Mouse (Mus musculus): ENCODE measurements at regions not wholly inside any gene's neighbourhood (a gene's known extent, or its start where the extent isn't known, plus 50 kb on each side); places are given as distances from the start of the nearest gene placed in this dataset.

DNA sequence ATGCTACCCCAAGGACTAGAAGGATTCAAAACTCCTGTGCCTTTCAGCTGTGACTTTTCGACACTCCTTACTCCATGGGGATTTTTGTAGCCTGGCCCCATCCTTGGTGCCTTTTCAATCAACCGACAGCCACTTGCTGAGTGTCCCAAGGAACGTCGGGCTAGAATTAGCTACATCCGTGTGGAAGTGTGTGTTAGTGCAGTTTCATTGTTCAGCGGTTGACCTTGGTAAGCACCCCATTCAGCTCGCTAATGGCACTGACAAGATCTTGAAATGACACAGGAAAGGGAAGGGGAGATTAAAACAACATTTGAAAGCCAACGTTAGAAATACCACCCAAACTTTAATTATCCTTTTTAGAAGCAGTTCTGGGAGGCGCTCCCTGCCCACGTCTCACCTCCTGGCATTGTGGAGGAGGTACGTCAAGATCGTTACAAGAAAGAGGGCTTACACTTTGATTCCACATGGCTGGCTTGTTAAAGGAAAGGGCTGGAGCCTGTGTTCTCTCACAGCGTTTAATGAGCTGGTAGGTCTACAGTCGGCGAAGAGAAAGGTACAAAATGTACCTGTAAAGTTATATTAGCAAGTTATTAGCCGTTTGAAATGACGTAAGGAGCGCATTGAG, 536.4 kb downstream of the Fam19a2 start:
- peaks cover 15% of the 10 kb centered on the region for H3K4me1 ChIP-seq
- H3K27ac ChIP-seq: no peak overlapping the region
- H3K4me3 ChIP-seq: no peak overlapping the region
- H3K27me3 ChIP-seq (ENCODE audit: poor library complexity, severe bottlenecking): peaks cover 22% of the 10 kb centered on the region
- H3K36me3 ChIP-seq (replicated peaks): no peaks in the 10 kb centered on the region
- 51% methylated on average over 18 of the region's 18 CpGs for WGBS
- DNase-seq (ENCODE audit: extremely low spot score, low spot score): peak; percentile 18
- H3K9me3 ChIP-seq: no peaks in the 10 kb centered on the region

GRCm38 (mm10) chr10:123800692-123801528, 537.1 kb downstream of the Fam19a2 start:
- no peak overlapping the region for H3K4me3 ChIP-seq
- H3K36me3 ChIP-seq (replicated peaks): no peaks in the 10 kb centered on the region
- peaks cover 15% of the 10 kb centered on the region for H3K4me1 ChIP-seq
- H3K27me3 ChIP-seq (ENCODE audit: poor library complexity, severe bottlenecking): peaks cover 22% of the 10 kb centered on the region
- no peaks in the 10 kb centered on the region for H3K9me3 ChIP-seq
- no peak overlapping the region for H3K27ac ChIP-seq
- WGBS: 85% methylated on average over 17 of the region's 17 CpGs
- DNase-seq (ENCODE audit: extremely low spot score, low spot score): no peak

- WGBS: 88% methylated on average over 9 of the region's 9 CpGs
- H3K36me3 ChIP-seq (replicated peaks): no peaks in the 10 kb centered on the region
- DNase-seq (ENCODE audit: extremely low spot score, low spot score): no peak
- H3K4me3 ChIP-seq: no peak overlapping the region
- H3K27me3 ChIP-seq (ENCODE audit: poor library complexity, severe bottlenecking): no peaks in the 10 kb centered on the region
- H3K4me1 ChIP-seq: peaks cover 18% of the 10 kb centered on the region
- peaks cover 2% of the 10 kb centered on the region; the same call in 1 of the 2 replicates for H3K9me3 ChIP-seq
- H3K27ac ChIP-seq: no peak overlapping the region
Measured at GRCm38 (mm10) chr10:123810882-123811281, 547.1 kb downstream of the Fam19a2 start.

- Histone ChIP-seq H3K4me1 (peaks cover 18% of the 10 kb centered on the region), H3K9me3 (peaks cover 2% of the 10 kb centered on the region; the same call in 1 of the 2 replicates), H3K27me3 (ENCODE audit: poor library complexity, severe bottlenecking) (no peaks in the 10 kb centered on the region), H3K36me3 (replicated peaks) (no peaks in the 10 kb centered on the region), H3K27ac (no peak overlapping the region), H3K4me3 (no peak overlapping the region)
- whole genome bisulfite sequencing: 56% methylated on average over 2 of the region's 2 CpGs
- no peak for DNase-seq (ENCODE audit: extremely low spot score, low spot score)
Measured at GRCm38 (mm10) chr10:123813142-123813541, 549.3 kb downstream of the Fam19a2 start.

DNA sequence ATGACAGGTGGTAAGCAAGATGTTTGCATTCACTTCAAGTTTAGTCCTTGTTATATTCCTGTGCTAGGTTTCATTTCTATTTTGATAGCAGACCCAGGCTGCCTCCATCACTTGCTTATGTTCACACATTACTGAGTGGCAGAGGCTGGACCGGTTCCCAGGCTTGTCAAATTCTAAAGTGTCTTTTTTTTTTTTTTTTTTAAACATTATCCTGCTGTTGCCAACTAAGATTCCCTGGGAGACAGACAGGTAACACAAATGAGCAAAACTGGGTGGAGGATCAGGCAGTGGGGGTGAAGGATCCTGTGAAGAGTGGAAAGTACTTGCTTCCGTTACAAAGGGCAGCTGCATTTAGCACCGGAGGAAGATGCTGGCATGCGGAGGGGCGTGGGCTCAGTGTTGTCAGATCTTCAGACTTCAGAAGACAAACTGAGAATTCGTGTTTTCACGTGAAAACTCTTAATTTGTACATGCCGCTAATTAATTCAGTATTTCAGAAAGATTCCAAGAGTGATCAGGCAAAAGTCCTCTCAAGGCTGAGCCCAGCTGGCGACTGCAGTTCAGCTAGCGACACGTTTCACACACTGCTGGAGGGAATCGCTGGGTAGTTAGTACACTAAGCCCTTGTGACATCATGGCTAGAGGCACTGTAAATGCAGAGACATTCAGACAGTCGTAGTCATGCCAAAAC, 576.4 kb downstream of the Fam19a2 start:
- no peak overlapping the region for H3K4me3 ChIP-seq
- H3K9me3 ChIP-seq: no peaks in the 10 kb centered on the region
- DNase-seq (ENCODE audit: extremely low spot score, low spot score): no peak
- H3K27me3 ChIP-seq (ENCODE audit: poor library complexity, severe bottlenecking): no peaks in the 10 kb centered on the region
- WGBS: 35% methylated on average over 13 of the region's 13 CpGs
- H3K27ac ChIP-seq: no peak overlapping the region
- peaks cover 12% of the 10 kb centered on the region for H3K4me1 ChIP-seq
- no peaks in the 10 kb centered on the region for H3K36me3 ChIP-seq (replicated peaks)

- Histone ChIP-seq H3K36me3 (replicated peaks) (no peaks in the 10 kb centered on the region), H3K4me3 (no peak overlapping the region), H3K4me1 (peaks cover 12% of the 10 kb centered on the region), H3K9me3 (no peaks in the 10 kb centered on the region), H3K27ac (no peak overlapping the region), H3K27me3 (ENCODE audit: poor library complexity, severe bottlenecking) (no peaks in the 10 kb centered on the region)
- WGBS: 89% methylated on average over 8 of the region's 8 CpGs
- DNase-seq (ENCODE audit: extremely low spot score, low spot score): no peak
Measured at GRCm38 (mm10) chr10:123842141-123842540, 578.3 kb downstream of the Fam19a2 start.

GRCm38 (mm10) chr10:123843604-123844003, 579.8 kb downstream of the Fam19a2 start:
- Histone ChIP-seq H3K36me3 (replicated peaks) (no peaks in the 10 kb centered on the region), H3K9me3 (no peaks in the 10 kb centered on the region), H3K4me3 (no peak overlapping the region), H3K27ac (no peak overlapping the region), H3K4me1 (peaks cover 12% of the 10 kb centered on the region), H3K27me3 (ENCODE audit: poor library complexity, severe bottlenecking) (no peaks in the 10 kb centered on the region)
- DNase-seq (ENCODE audit: extremely low spot score, low spot score): no peak
- WGBS: 90% methylated on average over 4 of the region's 4 CpGs

DNA sequence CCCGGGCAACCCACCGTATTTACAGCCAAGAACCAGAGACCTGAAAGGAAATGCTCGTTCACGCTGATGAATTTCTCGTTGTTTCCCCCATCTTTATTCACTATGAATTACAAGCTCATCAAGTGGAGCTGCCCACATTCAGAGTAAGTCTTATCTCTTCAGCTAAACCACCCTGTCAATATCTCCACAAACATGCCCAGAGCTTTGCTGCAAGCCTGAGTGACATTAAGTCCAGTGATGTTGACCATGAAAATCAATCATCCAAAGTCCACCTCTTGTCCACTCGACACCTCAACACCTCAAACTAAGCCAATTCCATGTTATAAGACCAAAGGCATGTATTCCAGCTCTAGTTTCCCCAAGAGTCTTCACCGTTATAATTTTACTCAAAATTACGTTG, 582.8 kb downstream of the Fam19a2 start:
- H3K36me3 ChIP-seq (replicated peaks): no peaks in the 10 kb centered on the region
- no peaks in the 10 kb centered on the region for H3K4me1 ChIP-seq
- no peak for DNase-seq (ENCODE audit: extremely low spot score, low spot score)
- no peaks in the 10 kb centered on the region for H3K9me3 ChIP-seq
- WGBS: 93% methylated on average over 8 of the region's 8 CpGs
- H3K27me3 ChIP-seq (ENCODE audit: poor library complexity, severe bottlenecking): no peaks in the 10 kb centered on the region
- H3K4me3 ChIP-seq: no peak overlapping the region
- no peak overlapping the region for H3K27ac ChIP-seq

GRCm38 (mm10) chr10:123848564-123848963, 584.8 kb downstream of the Fam19a2 start:
- Histone ChIP-seq H3K27me3 (ENCODE audit: poor library complexity, severe bottlenecking) (no peaks in the 10 kb centered on the region), H3K36me3 (replicated peaks) (no peaks in the 10 kb centered on the region), H3K4me1 (no peaks in the 10 kb centered on the region), H3K9me3 (no peaks in the 10 kb centered on the region), H3K27ac (no peak overlapping the region), H3K4me3 (no peak overlapping the region)
- DNase-seq (ENCODE audit: extremely low spot score, low spot score): no peak
- WGBS: 76% methylated on average over 1 of the region's 1 CpGs

GRCm38 (mm10) chr10:123875459-123875858, 611.7 kb downstream of the Fam19a2 start:
- 72% methylated on average over 3 of the region's 3 CpGs for WGBS
- H3K4me3 ChIP-seq: no peak overlapping the region
- DNase-seq (ENCODE audit: extremely low spot score, low spot score): no peak
- peaks cover 10% of the 10 kb centered on the region for H3K4me1 ChIP-seq
- H3K36me3 ChIP-seq (replicated peaks): no peaks in the 10 kb centered on the region
- no peak overlapping the region for H3K27ac ChIP-seq
- no peaks in the 10 kb centered on the region for H3K9me3 ChIP-seq
- H3K27me3 ChIP-seq (ENCODE audit: poor library complexity, severe bottlenecking): no peaks in the 10 kb centered on the region

DNA sequence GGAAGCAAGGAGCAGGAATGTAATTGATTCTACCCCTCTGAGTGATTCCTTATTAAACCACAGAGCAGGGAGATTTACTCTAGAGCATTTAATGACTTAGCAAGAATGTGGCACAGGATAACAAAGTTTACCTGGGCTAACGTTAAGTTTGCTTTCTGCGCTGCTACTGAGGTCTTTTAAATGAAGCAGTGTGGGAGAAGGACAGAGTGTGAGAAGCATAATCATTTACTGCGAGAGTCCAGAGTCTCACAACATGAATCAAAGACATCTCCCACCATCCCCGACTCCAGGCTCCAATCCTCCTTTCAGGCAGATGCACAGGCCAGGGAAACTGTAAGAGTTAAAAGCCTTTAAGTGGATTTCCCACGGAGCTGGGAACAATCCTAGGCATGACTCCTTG, 612.1 kb downstream of the Fam19a2 start:
- Histone ChIP-seq H3K36me3 (replicated peaks) (no peaks in the 10 kb centered on the region), H3K4me3 (no peak overlapping the region), H3K27ac (no peak overlapping the region), H3K4me1 (peaks cover 10% of the 10 kb centered on the region), H3K27me3 (ENCODE audit: poor library complexity, severe bottlenecking) (no peaks in the 10 kb centered on the region), H3K9me3 (no peaks in the 10 kb centered on the region)
- DNase-seq (ENCODE audit: extremely low spot score, low spot score): no peak
- WGBS: 67% methylated on average over 5 of the region's 5 CpGs

DNA sequence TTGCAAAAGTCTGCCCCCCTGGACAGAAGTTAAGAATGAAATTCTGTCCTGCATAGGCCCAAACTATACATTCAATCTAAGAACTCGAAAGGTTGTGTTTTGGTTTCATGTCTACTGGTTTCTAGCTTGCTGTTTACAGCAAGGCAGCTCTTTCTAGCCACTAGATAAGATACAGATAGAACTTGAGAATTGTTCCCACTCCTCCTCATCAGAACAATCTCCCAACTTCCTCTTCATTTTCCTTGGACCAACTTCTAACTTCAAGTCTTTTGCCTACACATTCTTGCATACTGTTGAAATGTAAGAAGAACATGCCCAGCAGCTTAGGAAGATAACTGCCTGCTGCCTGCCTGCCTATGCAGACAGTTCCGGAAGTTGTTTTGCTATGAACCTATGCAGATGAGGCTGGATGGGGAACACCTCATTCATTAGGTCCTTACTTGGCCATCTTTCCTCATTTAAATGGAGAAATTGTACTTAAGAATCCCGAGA, 624.9 kb downstream of the Fam19a2 start:
- 95% methylated on average over 3 of the region's 3 CpGs for WGBS
- H3K9me3 ChIP-seq: no peaks in the 10 kb centered on the region
- no peaks in the 10 kb centered on the region for H3K36me3 ChIP-seq (replicated peaks)
- H3K4me3 ChIP-seq: no peak overlapping the region
- H3K27me3 ChIP-seq (ENCODE audit: poor library complexity, severe bottlenecking): no peaks in the 10 kb centered on the region
- no peaks in the 10 kb centered on the region for H3K4me1 ChIP-seq
- no peak for DNase-seq (ENCODE audit: extremely low spot score, low spot score)
- no peak overlapping the region for H3K27ac ChIP-seq

GRCm38 (mm10) chr10:123919054-123919453, 655.3 kb downstream of the Fam19a2 start:
- no peak for DNase-seq (ENCODE audit: extremely low spot score, low spot score)
- no peaks in the 10 kb centered on the region for H3K9me3 ChIP-seq
- H3K4me3 ChIP-seq: no peak overlapping the region
- no peaks in the 10 kb centered on the region for H3K27me3 ChIP-seq (ENCODE audit: poor library complexity, severe bottlenecking)
- H3K4me1 ChIP-seq: no peaks in the 10 kb centered on the region
- no peaks in the 10 kb centered on the region for H3K36me3 ChIP-seq (replicated peaks)
- H3K27ac ChIP-seq: no peak overlapping the region

Data from forebrain, embryonic 10.5 days (tissue).